ENCODE assay signal across 8 mouse cellular contexts in the genomic region with DNA sequence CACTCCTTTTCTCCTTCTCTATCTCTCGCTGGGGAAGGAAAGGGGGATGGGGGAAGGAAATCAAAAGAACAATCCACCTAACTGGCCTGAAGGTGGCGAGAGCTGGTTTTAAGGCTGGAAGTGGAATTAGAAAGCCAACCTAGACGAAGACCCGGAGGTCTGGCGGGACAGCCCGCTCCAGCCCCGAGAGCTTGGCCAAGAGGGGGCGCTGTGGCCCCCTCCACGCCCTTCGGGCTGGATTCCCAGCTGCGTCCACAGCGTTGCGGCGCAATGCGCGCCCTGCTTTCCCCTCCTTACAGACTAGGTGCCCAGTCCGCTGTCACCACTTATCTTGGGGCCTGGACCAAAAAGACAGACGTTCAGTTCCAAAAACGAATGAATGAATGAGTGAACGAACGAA. TPM values are rescaled to one million over a fixed set of nuclear protein-coding genes. Genes with fewer than 3 reads are reported as not detected.
DNase-seq lines count a peak whose midpoint lies in the region; ATAC-seq lines count a peak whose summit lies in the region.

No protein-coding gene starts in this region.

- peak overlapping the region; percentile 93 for H3K4me2 ChIP-seq in neural tube, embryonic 14.5 days (ENCODE audit: low read depth, low read length)

- H3K27ac ChIP-seq in heart, embryonic 10.5 days = no peak overlapping the region
- no peak overlapping the region for H3K27ac ChIP-seq in neural tube, embryonic 14.5 days (ENCODE audit: low read depth, low read length)

- peak overlapping the region; percentile 63 for H3K4me3 ChIP-seq in heart, embryonic 10.5 days
- H3K4me3 ChIP-seq in neural tube, embryonic 14.5 days (ENCODE audit: low read depth, low read length) = peak overlapping the region; percentile 61

- H3K9ac ChIP-seq in neural tube, embryonic 14.5 days (replicated peaks; ENCODE audit: low read depth, low read length) = peak overlapping the region; percentile 78; the same call in 1 of the 2 replicates

- peaks cover 93% of the 10 kb centered on the region for H3K27me3 ChIP-seq in heart, embryonic 10.5 days (ENCODE audit: insufficient read depth, poor library complexity, severe bottlenecking)
- peaks cover 23% of the 10 kb centered on the region for H3K27me3 ChIP-seq in neural tube, embryonic 14.5 days (ENCODE audit: control insufficient read depth, insufficient read depth, low read length)

- peaks cover 24% of the 10 kb centered on the region for H3K4me1 ChIP-seq in heart, embryonic 10.5 days
- peaks cover 12% of the 10 kb centered on the region for H3K4me1 ChIP-seq in neural tube, embryonic 14.5 days (ENCODE audit: control insufficient read depth, insufficient read depth, low read length)

- peak; percentile 45 for ATAC-seq in neural tube, embryonic 14.5 days (ENCODE audit: low read depth)
- no peak for ATAC-seq in inflammation-experienced regulatory T-cells, adult 6 months

- H3K9me3 ChIP-seq in heart, embryonic 10.5 days = no peaks in the 10 kb centered on the region
- no peaks in the 10 kb centered on the region for H3K9me3 ChIP-seq in neural tube, embryonic 14.5 days (ENCODE audit: control insufficient read depth, low read length)

- no peak for DNase-seq in heart, embryonic 10.5 days (ENCODE audit: low spot score)
- no peak for DNase-seq in heart, adult 8-10 months (ENCODE audit: low spot score)
- peak; percentile 48 for DNase-seq in adrenal gland, adult 2 months
- DNase-seq in embryo, embryonic 9.5 days (ENCODE audit: extremely low spot score) = peak; percentile 78
- DNase-seq in heart, postnatal 36 days = peak; percentile 2 to 11
- DNase-seq in left cerebral cortex, postnatal 4 days = peak; percentile 81

- intact Hi-C loops in heart, postnatal 36 days (cut with DNase I) = no loop called here
- intact Hi-C loops in left cerebral cortex, postnatal 4 days (cut with DNase I) = no loop called here

- WGBS in heart, embryonic 10.5 days = under 1% methylated on average over 21 of the region's 21 CpGs
- 0% methylated on average over 21 of the region's 21 CpGs for WGBS in neural tube, embryonic 14.5 days

- no peaks in the 10 kb centered on the region for H3K36me3 ChIP-seq in heart, embryonic 10.5 days
- no peaks in the 10 kb centered on the region for H3K36me3 ChIP-seq in neural tube, embryonic 14.5 days (ENCODE audit: control insufficient read depth, insufficient read depth, low read length)

RNA-seq across cellular contexts. Expression of a gene that starts 0.9 kb away (rescaled TPM):
- 0.07 and 0.20 TPM in 2 replicates for polyA plus RNA-seq in heart, embryonic 10.5 days (2016; fragmentation: Nextera tagmentation; extraction: Ambion mirVana)
- total RNA-seq in heart, adult 8-10 months (2022) = not detected
- not detected for total RNA-seq in adrenal gland, adult 2 months (2021)
- 0.11 TPM in 1 of 2 replicates, not detected in the other for polyA plus RNA-seq in adrenal gland, adult 2 months (2012; rRNA removed)
- total RNA-seq in heart, postnatal 36 days (2021) = not detected
- 10 to 100 TPM; 23.8 to 26.0 TPM for total RNA-seq in left cerebral cortex, postnatal 4 days (2021)
- polyA plus RNA-seq in neural tube, embryonic 14.5 days (2014; fragmentation: Nextera tagmentation; extraction: Ambion mirVana) = 4.6 and 5.5 TPM in 2 replicates
- not detected for polyA plus RNA-seq in inflammation-experienced regulatory T-cells, adult 6 months (2017; shearing (Covaris generic))

RNA-seq across cellular contexts. Expression of a gene that starts 54.4 kb away (rescaled TPM):
- polyA plus RNA-seq in heart, embryonic 10.5 days (2016; fragmentation: Nextera tagmentation; extraction: Ambion mirVana) = not detected in 2 replicates
- total RNA-seq in heart, adult 8-10 months (2022) = not detected
- total RNA-seq in adrenal gland, adult 2 months (2021) = not detected
- not detected in 2 replicates for polyA plus RNA-seq in adrenal gland, adult 2 months (2012; rRNA removed)
- not detected for total RNA-seq in heart, postnatal 36 days (2021)
- total RNA-seq in left cerebral cortex, postnatal 4 days (2021) = not detected
- polyA plus RNA-seq in neural tube, embryonic 14.5 days (2014; fragmentation: Nextera tagmentation; extraction: Ambion mirVana) = not detected in 2 replicates
- not detected for polyA plus RNA-seq in inflammation-experienced regulatory T-cells, adult 6 months (2017; shearing (Covaris generic))

Comparison
In these comparisons a context has a peak if more than half of its experiments do, and no peak if none do; other contexts are left out.
1. DNase-seq: peak in adrenal gland, adult 2 months (single experiment), embryo, embryonic 9.5 days (single experiment), heart, postnatal 36 days (2 of 2) and left cerebral cortex, postnatal 4 days (single experiment); none in heart, embryonic 10.5 days (single experiment) and heart, adult 8-10 months (single experiment).
2. RNA of a gene that starts 0.9 kb away (total RNA-seq): 23.8 to 26.0 TPM in left cerebral cortex, postnatal 4 days; not detected in adrenal gland, adult 2 months, not detected in heart, adult 8-10 months and not detected in heart, postnatal 36 days; every median in the first group is over 10 times any median in the second.